Comparison of ENCODE assay signal across 1 mouse cellular context in genomic region chr11:115437571-115438122, GRCm38 (mm10).
TF ChIP-seq lines count a peak whose summit lies in the region.

No protein-coding gene starts in this region.

TF ChIP-seq in CH12.LX, 34 proteins besides CTCF, POLR2A, EP300 and RAD21:
- TF ChIP-seq MAFK (IDR thresholded peaks at IDR 0.05; ENCODE audit: insufficient replicate concordance, low read length): peak; percentile 78; the same call in 1 of the 2 replicates
- TF ChIP-seq GABPA (IDR thresholded peaks at IDR 0.05; ENCODE audit: insufficient replicate concordance, low read depth, low read length): no peak
